Mouse (Mus musculus): ENCODE data around the gene Ctsll3. TPM values are rescaled to one million over a fixed set of nuclear protein-coding genes. Genes with fewer than 3 reads are reported as not detected.
A peak's percentile ranks its signal among the peaks of the same experiment; 100 is the strongest.

Gene Ctsll3
- polyA plus RNA-seq, 2 experiments = 0.45 TPM; not detected in 1

DNA sequence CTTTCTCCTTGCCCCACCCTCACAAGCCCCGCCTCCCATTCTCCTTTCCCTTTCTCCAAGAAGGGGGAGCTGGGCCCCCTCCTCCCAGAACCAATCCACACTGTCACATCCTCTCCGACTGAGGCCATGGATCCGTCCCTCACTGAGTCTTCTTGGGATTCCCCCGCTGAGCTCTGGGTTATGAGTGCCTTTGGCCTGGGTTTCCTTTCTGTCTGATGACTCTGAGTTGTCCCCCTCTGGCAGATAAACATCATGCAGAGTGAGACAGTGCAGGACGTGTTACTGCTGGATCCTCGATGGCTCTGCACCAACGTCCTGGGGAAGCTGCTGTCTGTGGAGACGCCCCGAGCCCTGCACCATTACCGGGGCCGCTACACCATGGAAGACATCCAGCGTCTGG lies 42.3 kb downstream of the Ctsll3 start:
- TF ChIP-seq POLR2A (IDR thresholded peaks at IDR 0.05; ENCODE audit: borderline replicate concordance, extremely low read depth, insufficient read depth, insufficient read length) = no peak
- DNase-seq (ENCODE audit: low spot score) (no peak), ATAC-seq (ENCODE audit: low FRiP score, low read depth) (no peak)
- 93% methylated on average over 12 of the region's 12 CpGs for WGBS
- Histone ChIP-seq H3K4me1 (ENCODE audit: control insufficient read depth, insufficient read depth, low read length) (no peaks in the 10 kb centered on the region), H3K9me3 (ENCODE audit: control insufficient read depth, low read length) (no peaks in the 10 kb centered on the region), H3K4me2 (replicated peaks; ENCODE audit: low read depth, low read length, severe bottlenecking) (no peak overlapping the region), H3K27ac (replicated peaks; ENCODE audit: low read depth, low read length) (no peak overlapping the region), H3K27me3 (ENCODE audit: control insufficient read depth, insufficient read depth, low read length) (no peaks in the 10 kb centered on the region), H3K9ac (ENCODE audit: low read depth, low read length, severe bottlenecking) (no peak overlapping the region), H3K36me3 (ENCODE audit: control insufficient read depth, insufficient read depth, low read length) (peaks cover 42% of the 10 kb centered on the region), H3K4me3 (replicated peaks; ENCODE audit: low read length) (no peak overlapping the region)

DNA sequence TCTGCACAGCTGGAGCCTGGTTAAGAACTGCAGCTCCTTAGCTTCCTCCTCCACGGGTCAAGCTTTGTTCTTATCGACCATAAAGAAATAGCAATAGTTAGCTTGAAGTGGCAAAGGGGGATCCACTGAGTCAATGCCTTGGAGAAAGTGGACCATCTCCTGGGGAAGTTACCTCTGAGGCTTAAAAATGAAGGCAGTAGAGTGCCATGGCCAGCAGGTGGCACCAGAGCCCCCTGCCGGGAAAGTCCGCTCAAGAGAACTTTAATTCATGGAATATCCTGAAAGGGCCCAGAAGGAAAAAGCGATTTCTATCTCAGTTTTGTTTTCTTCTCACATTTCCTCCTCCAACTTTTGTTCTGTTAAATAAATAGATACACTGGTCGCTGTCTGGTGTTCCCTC lies 43.5 kb downstream of the Ctsll3 start:
- no peak overlapping the region for H3K9ac ChIP-seq (ENCODE audit: low read depth, low read length, severe bottlenecking)
- H3K4me2 ChIP-seq (replicated peaks; ENCODE audit: low read depth, low read length, severe bottlenecking) = no peak overlapping the region
- no peaks in the 10 kb centered on the region for H3K4me1 ChIP-seq (ENCODE audit: control insufficient read depth, insufficient read depth, low read length)
- peaks cover 42% of the 10 kb centered on the region for H3K36me3 ChIP-seq (ENCODE audit: control insufficient read depth, insufficient read depth, low read length)
- H3K9me3 ChIP-seq (ENCODE audit: control insufficient read depth, low read length) = no peaks in the 10 kb centered on the region
- WGBS = 47% methylated on average over 6 of the region's 6 CpGs
- H3K4me3 ChIP-seq (replicated peaks; ENCODE audit: low read length) = no peak overlapping the region
- ATAC-seq (ENCODE audit: low FRiP score, low read depth) (no peak), DNase-seq (ENCODE audit: low spot score) (peak; percentile 47)
- H3K27ac ChIP-seq (replicated peaks; ENCODE audit: low read depth, low read length) = no peak overlapping the region
- no peak for TF ChIP-seq POLR2A (IDR thresholded peaks at IDR 0.05; ENCODE audit: borderline replicate concordance, extremely low read depth, insufficient read depth, insufficient read length)
- H3K27me3 ChIP-seq (ENCODE audit: control insufficient read depth, insufficient read depth, low read length) = no peaks in the 10 kb centered on the region

DNA sequence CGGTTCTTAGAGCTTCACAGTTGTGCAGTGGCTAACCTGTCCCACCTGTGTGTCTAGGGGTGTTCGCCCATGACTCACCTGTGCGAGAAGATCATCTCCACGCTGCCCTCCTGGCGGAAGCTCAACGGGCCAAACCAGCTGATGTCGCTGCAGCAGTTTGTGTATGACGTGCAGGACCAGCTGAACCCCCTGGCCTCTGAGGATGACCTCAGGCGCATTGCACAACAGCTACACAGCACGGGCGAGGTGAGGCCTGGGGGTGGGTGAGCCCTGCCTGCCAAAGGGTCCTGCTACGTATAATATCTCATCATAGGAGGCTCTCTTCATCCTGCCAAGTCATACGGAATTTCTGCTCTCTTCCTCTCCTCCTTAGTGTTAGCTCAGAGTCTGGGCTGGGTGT lies 45.4 kb downstream of the Ctsll3 start:
- no peak overlapping the region for H3K27ac ChIP-seq (replicated peaks; ENCODE audit: low read depth, low read length)
- peaks cover 46% of the 10 kb centered on the region for H3K36me3 ChIP-seq (ENCODE audit: control insufficient read depth, insufficient read depth, low read length)
- ATAC-seq (ENCODE audit: low FRiP score, low read depth) (no peak), DNase-seq (ENCODE audit: low spot score) (no peak)
- H3K27me3 ChIP-seq (ENCODE audit: control insufficient read depth, insufficient read depth, low read length) = no peaks in the 10 kb centered on the region
- H3K9ac ChIP-seq (ENCODE audit: low read depth, low read length, severe bottlenecking) = no peak overlapping the region
- H3K4me2 ChIP-seq (replicated peaks; ENCODE audit: low read depth, low read length, severe bottlenecking) = no peak overlapping the region
- H3K4me1 ChIP-seq (ENCODE audit: control insufficient read depth, insufficient read depth, low read length) = no peaks in the 10 kb centered on the region
- 94% methylated on average over 13 of the region's 13 CpGs for WGBS
- no peak for TF ChIP-seq POLR2A (IDR thresholded peaks at IDR 0.05; ENCODE audit: borderline replicate concordance, extremely low read depth, insufficient read depth, insufficient read length)
- H3K4me3 ChIP-seq (replicated peaks; ENCODE audit: low read length) = no peak overlapping the region
- H3K9me3 ChIP-seq (ENCODE audit: control insufficient read depth, low read length) = no peaks in the 10 kb centered on the region

DNA sequence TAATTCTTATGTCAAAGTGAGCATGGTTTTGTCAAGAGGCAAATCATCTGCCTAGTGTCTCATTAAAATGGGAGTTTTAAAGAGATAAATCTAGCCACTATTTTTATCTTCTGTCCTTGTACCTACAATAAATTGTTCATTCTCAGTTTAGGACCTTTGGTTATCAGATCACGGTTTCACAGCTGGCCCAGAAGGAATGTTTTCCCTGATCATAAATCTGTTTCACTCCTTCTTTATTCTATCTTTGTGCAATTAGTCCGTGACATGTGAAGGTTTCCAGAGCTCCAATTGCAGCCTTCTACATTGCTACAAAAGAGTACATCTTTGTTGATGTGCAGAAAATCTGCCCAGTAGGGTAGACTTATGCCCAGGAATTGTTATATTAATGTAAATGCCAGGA lies 47.4 kb downstream of the Ctsll3 start:
- H3K27me3 ChIP-seq (ENCODE audit: control insufficient read depth, insufficient read depth, low read length) = no peaks in the 10 kb centered on the region
- no peak overlapping the region for H3K4me2 ChIP-seq (replicated peaks; ENCODE audit: low read depth, low read length, severe bottlenecking)
- H3K27ac ChIP-seq (replicated peaks; ENCODE audit: low read depth, low read length) = no peak overlapping the region
- H3K9ac ChIP-seq (ENCODE audit: low read depth, low read length, severe bottlenecking) = no peak overlapping the region
- no peak for TF ChIP-seq POLR2A (IDR thresholded peaks at IDR 0.05; ENCODE audit: borderline replicate concordance, extremely low read depth, insufficient read depth, insufficient read length)
- H3K36me3 ChIP-seq (ENCODE audit: control insufficient read depth, insufficient read depth, low read length) = peaks cover 46% of the 10 kb centered on the region
- H3K4me3 ChIP-seq (replicated peaks; ENCODE audit: low read length) = no peak overlapping the region
- H3K9me3 ChIP-seq (ENCODE audit: control insufficient read depth, low read length) = no peaks in the 10 kb centered on the region
- ATAC-seq (ENCODE audit: low FRiP score, low read depth) (no peak), DNase-seq (ENCODE audit: low spot score) (no peak)
- no peaks in the 10 kb centered on the region for H3K4me1 ChIP-seq (ENCODE audit: control insufficient read depth, insufficient read depth, low read length)
- 44% methylated on average over 2 of the region's 2 CpGs for WGBS

DNA sequence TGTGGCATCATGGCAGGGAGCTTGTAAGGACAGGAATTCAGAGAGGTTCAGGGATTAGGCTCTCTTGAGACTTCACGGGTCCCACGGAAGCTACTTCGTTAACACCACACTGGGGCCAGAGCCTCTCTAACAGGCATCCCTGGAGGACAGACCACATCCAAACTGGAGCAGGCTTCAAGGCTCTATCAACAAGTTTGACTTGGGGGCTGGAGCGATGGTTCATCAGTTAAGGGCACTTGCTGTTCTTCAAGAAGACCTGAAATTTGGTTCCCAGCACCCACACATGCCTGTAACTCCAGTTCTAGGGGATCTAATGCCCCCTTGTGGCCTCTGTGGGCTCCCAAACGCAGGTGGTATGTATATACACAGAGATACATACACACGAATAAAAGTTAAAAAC lies 49.4 kb downstream of the Ctsll3 start:
- 93% methylated on average over 6 of the region's 6 CpGs for WGBS
- no peak overlapping the region for H3K4me3 ChIP-seq (replicated peaks; ENCODE audit: low read length)
- no peak overlapping the region for H3K4me2 ChIP-seq (replicated peaks; ENCODE audit: low read depth, low read length, severe bottlenecking)
- no peaks in the 10 kb centered on the region for H3K4me1 ChIP-seq (ENCODE audit: control insufficient read depth, insufficient read depth, low read length)
- no peaks in the 10 kb centered on the region for H3K27me3 ChIP-seq (ENCODE audit: control insufficient read depth, insufficient read depth, low read length)
- no peak for TF ChIP-seq POLR2A (IDR thresholded peaks at IDR 0.05; ENCODE audit: borderline replicate concordance, extremely low read depth, insufficient read depth, insufficient read length)
- H3K36me3 ChIP-seq (ENCODE audit: control insufficient read depth, insufficient read depth, low read length) = peaks cover 63% of the 10 kb centered on the region
- H3K9ac ChIP-seq (ENCODE audit: low read depth, low read length, severe bottlenecking) = no peak overlapping the region
- H3K9me3 ChIP-seq (ENCODE audit: control insufficient read depth, low read length) = no peaks in the 10 kb centered on the region
- DNase-seq (ENCODE audit: low spot score) (no peak), ATAC-seq (ENCODE audit: low FRiP score, low read depth) (no peak)
- H3K27ac ChIP-seq (replicated peaks; ENCODE audit: low read depth, low read length) = no peak overlapping the region

DNA sequence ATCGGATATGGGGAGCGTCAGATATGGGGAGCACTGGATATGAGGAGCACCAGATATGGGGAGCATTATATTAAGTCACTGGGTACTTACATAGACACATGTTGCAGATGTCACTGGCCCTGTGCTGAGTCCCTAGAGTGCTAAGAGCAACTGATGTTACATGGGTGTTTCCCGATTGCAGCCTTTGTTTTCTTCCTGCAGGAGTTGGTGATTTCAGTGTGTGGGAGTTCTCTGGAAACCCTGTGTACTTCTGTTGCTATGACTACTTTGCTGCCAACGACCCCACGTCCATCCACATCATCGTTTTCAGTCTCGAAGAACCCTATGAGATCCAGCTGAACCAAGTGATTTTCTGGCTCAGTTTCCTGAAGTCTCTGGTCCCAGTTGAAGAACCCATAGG lies 51.7 kb downstream of the Ctsll3 start:
- H3K36me3 ChIP-seq (ENCODE audit: control insufficient read depth, insufficient read depth, low read length) = peaks cover 60% of the 10 kb centered on the region
- ATAC-seq (ENCODE audit: low FRiP score, low read depth) = no peak
- WGBS = 91% methylated on average over 7 of the region's 7 CpGs

More for the DNA sequence above, 51.7 kb downstream of the Ctsll3 start:
- no peak overlapping the region for H3K4me2 ChIP-seq (replicated peaks; ENCODE audit: low read depth, low read length, severe bottlenecking)
- no peaks in the 10 kb centered on the region for H3K9me3 ChIP-seq (ENCODE audit: control insufficient read depth, low read length)
- no peak overlapping the region for H3K27ac ChIP-seq (replicated peaks; ENCODE audit: low read depth, low read length)
- no peak for DNase-seq (ENCODE audit: low spot score)
- H3K4me1 ChIP-seq (ENCODE audit: control insufficient read depth, insufficient read depth, low read length) = no peaks in the 10 kb centered on the region
- no peak overlapping the region for H3K9ac ChIP-seq (ENCODE audit: low read depth, low read length, severe bottlenecking)
- H3K27me3 ChIP-seq (ENCODE audit: control insufficient read depth, insufficient read depth, low read length) = no peaks in the 10 kb centered on the region
- no peak for TF ChIP-seq POLR2A (IDR thresholded peaks at IDR 0.05; ENCODE audit: borderline replicate concordance, extremely low read depth, insufficient read depth, insufficient read length)
- no peak overlapping the region for H3K4me3 ChIP-seq (replicated peaks; ENCODE audit: low read length)
